Mouse (Mus musculus) CH12.LX (cell line): ENCODE measurements at regions not wholly inside any gene's neighbourhood (a gene's known extent, or its start where the extent isn't known, plus 50 kb on each side); places are given as distances from the start of the nearest gene placed in this dataset.

Experiments used
- DNase-seq: peaks from one replicate; pipeline ENCODE4 v3.0.0-alpha.2; 2013; ENCODE audit errors: extremely low read depth
- H3K27ac ChIP-seq: 2 replicates; pipeline ENCODE4 v1.5.1; 2012; ENCODE audit warnings: low read depth, mild to moderate bottlenecking, control low read depth, moderate library complexity; ENCODE audit not compliant: insufficient read depth
- H3K27me3 ChIP-seq: replicated peaks from 2 replicates; pipeline ENCODE3; 2012; ENCODE audit warnings: inconsistent platforms
- H3K36me3 ChIP-seq, 2 experiments: replicated peaks in 1 of 2; 2 replicates each; pipeline versions ENCODE3 to v1.6.1; 2012; ENCODE audit warnings: inconsistent platforms in 1 of 2, low read length in 1 of 2, mild to moderate bottlenecking in 1 of 2, mixed read lengths in 1 of 2, moderate library complexity in 1 of 2; ENCODE audit not compliant: control insufficient read depth in 1 of 2, insufficient read depth in 1 of 2
- H3K4me1 ChIP-seq, 2 experiments: 2 replicates each; pipeline ENCODE4 v1.6.1; 2012; ENCODE audit warnings: inconsistent platforms in 1 of 2, moderate library complexity in 1 of 2; ENCODE audit not compliant: insufficient read depth in 2 of 2, control insufficient read depth in 1 of 2
- H3K4me2 ChIP-seq: 2 replicates; pipeline ENCODE4 v1.6.1; 2012; ENCODE audit warnings: low read depth, mild to moderate bottlenecking, control low read depth; ENCODE audit not compliant: poor library complexity, insufficient read depth, severe bottlenecking
- H3K4me3 ChIP-seq, 3 experiments: fragments of 150-350 bp in 1 of 3; sonication (generic) in 1 of 3; replicated peaks in 1 of 3; 2 replicates each; pipeline versions ENCODE3 to v1.5.1; 2011 to 2012; ENCODE audit warnings: low read depth in 2 of 3, low read length in 2 of 3, mild to moderate bottlenecking in 2 of 3, moderate library complexity in 2 of 3, control low read depth in 1 of 3, improper control_type of control experiment in 1 of 3, inconsistent platforms in 1 of 3, mixed read lengths in 1 of 3; ENCODE audit not compliant: poor library complexity in 1 of 3
- H3K79me2 ChIP-seq: replicated peaks from 2 replicates; pipeline ENCODE4 v1.6.1; 2012; ENCODE audit warnings: mild to moderate bottlenecking, moderate library complexity; ENCODE audit not compliant: control insufficient read depth, poor library complexity, insufficient read depth, severe bottlenecking; ENCODE audit errors: extremely low read depth
- H3K9ac ChIP-seq: 2 replicates; pipeline ENCODE4 v1.6.1; 2012; ENCODE audit warnings: low read depth, mild to moderate bottlenecking, control low read depth, moderate library complexity; ENCODE audit not compliant: insufficient read depth
- H3K9me3 ChIP-seq: replicated peaks from 2 replicates; pipeline ENCODE3; 2012; ENCODE audit warnings: low read length, inconsistent platforms, mixed read lengths
- CHD2 ChIP-seq: IDR thresholded peaks from 2 replicates; pipeline ENCODE4 v1.6.1; 2011; ENCODE audit warnings: low read length, improper control_type of control experiment
- CTCF ChIP-seq, 2 experiments: IDR thresholded peaks in 1 of 2; conservative IDR thresholded peaks in 1 of 2; 2 replicates each; pipeline ENCODE4 v1.5.1; 2011 to 2012; ENCODE audit warnings: low read depth in 2 of 2, low read length in 2 of 2, improper control_type of control experiment in 1 of 2, inconsistent platforms in 1 of 2, mild to moderate bottlenecking in 1 of 2, moderate library complexity in 1 of 2
- ELF1 ChIP-seq: IDR thresholded peaks from 2 replicates; pipeline ENCODE4 v1.6.1; 2014; ENCODE audit warnings: low read depth, mild to moderate bottlenecking, inconsistent platforms, low read length, improper control_type of control experiment
- ETS1 ChIP-seq: conservative IDR thresholded peaks from 2 replicates; pipeline ENCODE4 v1.6.1; 2012; ENCODE audit warnings: low read depth, mild to moderate bottlenecking, inconsistent platforms, low read length, improper control_type of control experiment, moderate library complexity
- GABPA ChIP-seq: IDR thresholded peaks from 2 replicates; pipeline ENCODE4 v1.6.1; 2012; ENCODE audit warnings: low read depth, low read length, improper control_type of control experiment, inconsistent platforms; ENCODE audit not compliant: insufficient replicate concordance
- HCFC1 ChIP-seq: IDR thresholded peaks from 2 replicates; pipeline ENCODE4 v1.6.1; 2012; ENCODE audit warnings: low read depth, mild to moderate bottlenecking, inconsistent platforms, low read length, improper control_type of control experiment
- IRF4 ChIP-seq: IDR thresholded peaks from 2 replicates; pipeline ENCODE4 v1.6.1; 2014; ENCODE audit warnings: low read depth, mild to moderate bottlenecking, inconsistent platforms, low read length, improper control_type of control experiment
- JUND ChIP-seq: conservative IDR thresholded peaks from 2 replicates; pipeline ENCODE4 v1.6.1; 2011; ENCODE audit warnings: low read depth, low read length, improper control_type of control experiment
- MAFK ChIP-seq: IDR thresholded peaks from 2 replicates; pipeline ENCODE4 v1.6.1; 2011; ENCODE audit warnings: low read length, improper control_type of control experiment; ENCODE audit not compliant: insufficient replicate concordance
- MAZ ChIP-seq: IDR thresholded peaks from 2 replicates; pipeline ENCODE4 v1.6.1; 2012; ENCODE audit warnings: low read depth, mild to moderate bottlenecking, inconsistent platforms, low read length, improper control_type of control experiment, moderate library complexity
- MEF2A ChIP-seq: IDR thresholded peaks from 2 replicates; pipeline ENCODE4 v1.6.1; 2014; ENCODE audit warnings: low read depth, mild to moderate bottlenecking, inconsistent platforms, low read length, improper control_type of control experiment, borderline replicate concordance
- MXI1 ChIP-seq: IDR thresholded peaks from 2 replicates; pipeline ENCODE4 v1.6.1; 2011; ENCODE audit warnings: mild to moderate bottlenecking, low read depth, low read length, improper control_type of control experiment
- NRF1 ChIP-seq: IDR thresholded peaks from 2 replicates; pipeline ENCODE4 v1.6.1; 2014; ENCODE audit warnings: low read depth, mild to moderate bottlenecking, inconsistent platforms, low read length, improper control_type of control experiment, moderate library complexity
- POLR2A ChIP-seq: IDR thresholded peaks from 2 replicates; pipeline ENCODE4 v1.6.1; 2011; ENCODE audit warnings: low read depth, mild to moderate bottlenecking, improper control_type of control experiment, low read length
- POLR2AphosphoS2 ChIP-seq: IDR thresholded peaks from 2 replicates; pipeline ENCODE4 v1.6.1; 2011; ENCODE audit warnings: low read depth, low read length, improper control_type of control experiment
- RAD21 ChIP-seq: IDR thresholded peaks from 2 replicates; pipeline ENCODE4 v1.6.1; 2011; ENCODE audit warnings: low read depth, mild to moderate bottlenecking, low read length, improper control_type of control experiment, moderate library complexity
- SIN3A ChIP-seq: IDR thresholded peaks from 2 replicates; pipeline ENCODE4 v1.6.1; 2012; ENCODE audit warnings: low read length, improper control_type of control experiment, inconsistent platforms
- SMC3 ChIP-seq: IDR thresholded peaks from 2 replicates; pipeline ENCODE4 v1.6.1; 2011; ENCODE audit warnings: low read depth, low read length, improper control_type of control experiment
- UBTF ChIP-seq: IDR thresholded peaks from 2 replicates; pipeline ENCODE4 v1.6.1; 2012; ENCODE audit warnings: low read depth, mild to moderate bottlenecking, inconsistent platforms, low read length, improper control_type of control experiment, moderate library complexity
- ZC3H11A ChIP-seq: IDR thresholded peaks from 2 replicates; pipeline ENCODE4 v1.6.1; 2012; ENCODE audit warnings: low read depth, mild to moderate bottlenecking, inconsistent platforms, low read length, improper control_type of control experiment
- ZKSCAN1 ChIP-seq: IDR thresholded peaks from 2 replicates; pipeline ENCODE4 v1.6.1; 2012; ENCODE audit warnings: low read depth, inconsistent platforms, low read length, improper control_type of control experiment, borderline replicate concordance
- ZMIZ1 ChIP-seq: IDR thresholded peaks from 2 replicates; pipeline ENCODE4 v1.6.1; 2012; ENCODE audit warnings: low read depth, mild to moderate bottlenecking, inconsistent platforms, low read length, improper control_type of control experiment
- ZNF384 ChIP-seq: IDR thresholded peaks from 2 replicates; pipeline ENCODE4 v1.6.1; 2012; ENCODE audit warnings: low read depth, low read length, improper control_type of control experiment, inconsistent platforms
- dilution Hi-C: fragments of 300-500 bp; cut with MboI; formaldehyde crosslinking; loops from 2 replicates; pipeline ENCODE4 v1.14.3; 2020; ENCODE audit warnings: low sequenced_read_pairs; ENCODE audit not compliant: extremely low pct_unique_long_range_greater_than_20kb, extremely low pct_ligation_motif_present
- in situ Hi-C: fragments of 300-500 bp; cut with MboI; formaldehyde crosslinking; loops from 3 replicates; pipeline ENCODE4 v1.14.3; 2019; ENCODE audit warnings: low sequenced_read_pairs, low pct_ligation_motif_present, low pct_unique_long_range_greater_than_20kb, mixed read lengths

- in situ Hi-C loops (no loop called here), dilution Hi-C loops (no loop called here)
- H3K9me3 ChIP-seq = peaks cover 6% of the 10 kb centered on the region
- H3K79me2 ChIP-seq = no peaks in the 10 kb centered on the region
- DNase-seq = no peak
- no peak overlapping the region for H3K4me2 ChIP-seq
- no peaks in the 10 kb centered on the region for H3K36me3 ChIP-seq
- H3K4me3 ChIP-seq = no peak overlapping the region
- no peaks in the 10 kb centered on the region for H3K27me3 ChIP-seq
- TF ChIP-seq MEF2A (no peak), MAFK (no peak), CHD2 (no peak), CTCF (conservative IDR thresholded peaks at IDR 0.05 in 1 of 2, IDR thresholded peaks at IDR 0.05 in 1 of 2; ENCODE audit: low read depth in 2 of 2, low read length in 2 of 2) (no peak), ELF1 (no peak), SMC3 (no peak)
- peaks cover 53 to 70% of the 10 kb centered on the region in 2 experiments for H3K4me1 ChIP-seq
- no peak overlapping the region for H3K27ac ChIP-seq
- no peak overlapping the region for H3K9ac ChIP-seq
These were observed 99.1 kb upstream of the Ccnd2 start for GRCm38 (mm10) chr6:127250874-127251670.

- Histone ChIP-seq H3K79me2 (no peaks in the 10 kb centered on the region), H3K4me3 (no peak overlapping the region), H3K27ac (no peak overlapping the region), H3K9ac (no peak overlapping the region)
- dilution Hi-C loops = no loop called here
- TF ChIP-seq MAFK (no peak), HCFC1 (no peak), MAZ (no peak), GABPA (no peak), SIN3A (no peak), POLR2AphosphoS2 (no peak), ZMIZ1 (no peak), RAD21 (no peak), IRF4 (no peak), ZNF384 (no peak), POLR2A (no peak), UBTF (no peak), NRF1 (no peak), JUND (no peak), ETS1 (no peak), ZKSCAN1 (no peak), CHD2 (no peak), MXI1 (no peak), ZC3H11A (no peak)
- TF ChIP-seq, all 38 proteins: peak for 0
- peaks cover 10% of the 10 kb centered on the region for H3K9me3 ChIP-seq
- no peaks in the 10 kb centered on the region for H3K27me3 ChIP-seq
- H3K36me3 ChIP-seq = no peaks in the 10 kb centered on the region
- peaks cover 52 to 65% of the 10 kb centered on the region in 2 experiments for H3K4me1 ChIP-seq
- in situ Hi-C loops = no loop called here
- no peak for DNase-seq
- H3K4me2 ChIP-seq = no peak overlapping the region
These were observed 99.6 kb upstream of the Ccnd2 start for GRCm38 (mm10) chr6:127251671-127251985.
